Mouse (Mus musculus) liver, adult 2 months (tissue): ENCODE measurements around the gene Hhipl1.

Experiments used
- CTCF ChIP-seq: fragments of 200-500 bp; IDR thresholded peaks from 2 replicates; pipeline ENCODE4 v1.5.1; 2011; ENCODE audit warnings: low read depth, low read length, control low read depth
- POLR2A ChIP-seq: fragments of 200-500 bp; IDR thresholded peaks from 2 replicates; pipeline ENCODE4 v1.6.1; 2011; ENCODE audit warnings: low read length, control low read depth; ENCODE audit not compliant: insufficient read depth; ENCODE audit errors: extremely low read depth

DNA sequence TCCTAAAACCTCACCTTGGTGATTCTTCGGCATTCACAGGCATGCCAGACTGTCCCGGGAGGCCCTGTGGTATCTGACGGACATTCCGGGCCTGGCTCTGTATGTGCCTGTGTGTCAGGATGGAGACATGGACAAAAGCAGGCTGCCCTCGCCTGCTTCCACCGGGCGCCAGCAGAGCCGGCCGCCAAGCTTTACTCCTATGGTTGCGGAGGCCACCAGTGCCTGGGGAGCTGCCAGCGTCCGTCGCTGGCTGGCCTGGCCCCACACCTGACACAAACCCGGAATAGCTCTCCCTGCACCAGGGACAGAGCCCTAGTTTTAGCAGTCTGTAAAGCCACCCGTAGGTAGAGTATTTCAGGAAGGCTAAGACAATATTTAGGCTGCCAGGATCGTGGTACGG lies 66.2 kb downstream of the Hhipl1 start:
- TF ChIP-seq POLR2A (no peak), CTCF (no peak)
